13 mouse cellular contexts compared by ENCODE assay signal in genomic region chr4:136255919-136256318, GRCm38 (mm10). TPM values are rescaled to one million over a fixed set of nuclear protein-coding genes. Genes with fewer than 3 reads are reported as not detected.
"Had no signal": no experiment of that assay in that cellular context is flagged by ENCODE, and none has a peak within 500 bp of the region (broad histone marks: within the 10 kb centered on the region; RNA-seq: fewer than 3 reads in every experiment).

No protein-coding gene starts in this region.

- H3K4me2 ChIP-seq: kidney, embryonic 15.5 days; liver, embryonic 15.5 days; lung, embryonic 15.5 days; midbrain, embryonic 12.5 days; neural tube, embryonic 15.5 days had no signal

- H3K4me3 ChIP-seq: kidney, embryonic 15.5 days; left cerebral cortex, adult 2 months; limb, embryonic 10.5 days; liver, embryonic 15.5 days; lung, embryonic 15.5 days; midbrain, embryonic 12.5 days; neural tube, embryonic 15.5 days had no signal

- H3K36me3 ChIP-seq: kidney, embryonic 15.5 days; limb, embryonic 10.5 days; liver, embryonic 15.5 days; lung, embryonic 15.5 days; midbrain, embryonic 12.5 days; neural tube, embryonic 15.5 days had no signal

- ATAC-seq: midbrain, embryonic 16.5 days had no signal

- H3K9me3 ChIP-seq: kidney, embryonic 15.5 days; limb, embryonic 10.5 days; liver, embryonic 15.5 days; lung, embryonic 15.5 days; midbrain, embryonic 12.5 days; neural tube, embryonic 15.5 days had no signal

- DNase-seq: kidney, adult 18-20 months; kidney, postnatal 25 days; thymus, adult 18-20 months; thymus, postnatal 14 days had no signal

- H3K27me3 ChIP-seq: neural tube, embryonic 15.5 days had no signal

- H3K9ac ChIP-seq: kidney, embryonic 15.5 days; liver, embryonic 15.5 days; lung, embryonic 15.5 days; midbrain, embryonic 12.5 days; neural tube, embryonic 15.5 days had no signal

- H3K27ac ChIP-seq: kidney, embryonic 15.5 days; left cerebral cortex, adult 2 months; limb, embryonic 10.5 days; liver, embryonic 15.5 days; lung, embryonic 15.5 days; midbrain, embryonic 12.5 days; neural tube, embryonic 15.5 days had no signal

RNA-seq across cellular contexts. Expression of gene Tcea3, which starts 8.4 kb away (rescaled TPM):
- total RNA-seq: megakaryocyte-erythroid progenitor cell, adult 5-6 weeks had no signal

RNA-seq across cellular contexts. Expression of gene Asap3, which starts 49.8 kb away (rescaled TPM):
- total RNA-seq: megakaryocyte-erythroid progenitor cell, adult 5-6 weeks had no signal
